Mouse (Mus musculus): Measurements from ENCODE around the gene Rab11fip3. TPM values are rescaled to one million over a fixed set of nuclear protein-coding genes. Genes with fewer than 3 reads are reported as not detected.
A peak's percentile ranks its signal among the peaks of the same experiment; 100 is the strongest.

Gene Rab11fip3
- polyA plus RNA-seq, 1 experiment: 5.7 TPM

GRCm38 (mm10) chr17:25951225-25951802, 118.0 kb downstream of the Rab11fip3 start:
- peak overlapping the region; percentile 31 for H3K4me3 ChIP-seq (ENCODE audit: insufficient read depth, low read depth, low read length)
- no peak overlapping the region for H3K27ac ChIP-seq (replicated peaks; ENCODE audit: low read depth, low read length)
- no peaks in the 10 kb centered on the region for H3K4me1 ChIP-seq (ENCODE audit: control insufficient read depth, insufficient read depth, insufficient read length, low read length)

- no peak overlapping the region for H3K4me3 ChIP-seq (ENCODE audit: insufficient read depth, low read depth, low read length)
- H3K4me1 ChIP-seq (ENCODE audit: control insufficient read depth, insufficient read depth, insufficient read length, low read length): no peaks in the 10 kb centered on the region
- no peak overlapping the region for H3K27ac ChIP-seq (replicated peaks; ENCODE audit: low read depth, low read length)
Observed at GRCm38 (mm10) chr17:25950706-25951105, 118.6 kb downstream of the Rab11fip3 start.

GRCm38 (mm10) chr17:25949981-25950380, 119.4 kb downstream of the Rab11fip3 start:
- Histone ChIP-seq H3K4me3 (ENCODE audit: insufficient read depth, low read depth, low read length) (no peak overlapping the region), H3K4me1 (ENCODE audit: control insufficient read depth, insufficient read depth, insufficient read length, low read length) (no peaks in the 10 kb centered on the region), H3K27ac (replicated peaks; ENCODE audit: low read depth, low read length) (no peak overlapping the region)

GRCm38 (mm10) chr17:25948051-25948450, 121.3 kb downstream of the Rab11fip3 start:
- H3K27ac ChIP-seq (replicated peaks; ENCODE audit: low read depth, low read length): no peak overlapping the region
- H3K4me3 ChIP-seq (ENCODE audit: insufficient read depth, low read depth, low read length): no peak overlapping the region
- no peaks in the 10 kb centered on the region for H3K4me1 ChIP-seq (ENCODE audit: control insufficient read depth, insufficient read depth, insufficient read length, low read length)

- peaks cover under 1% of the 10 kb centered on the region; the same call in 1 of the 2 replicates for H3K4me1 ChIP-seq (ENCODE audit: control insufficient read depth, insufficient read depth, insufficient read length, low read length)
- no peak overlapping the region for H3K4me3 ChIP-seq (ENCODE audit: insufficient read depth, low read depth, low read length)
- H3K27ac ChIP-seq (replicated peaks; ENCODE audit: low read depth, low read length): no peak overlapping the region
Observed at GRCm38 (mm10) chr17:25947576-25947975, 121.8 kb downstream of the Rab11fip3 start.

GRCm38 (mm10) chr17:25946891-25947290, 122.5 kb downstream of the Rab11fip3 start:
- Histone ChIP-seq H3K4me3 (ENCODE audit: insufficient read depth, low read depth, low read length) (no peak overlapping the region), H3K4me1 (ENCODE audit: control insufficient read depth, insufficient read depth, insufficient read length, low read length) (peaks cover 6% of the 10 kb centered on the region; the same call in 1 of the 2 replicates), H3K27ac (replicated peaks; ENCODE audit: low read depth, low read length) (no peak overlapping the region)

- Histone ChIP-seq H3K27ac (replicated peaks; ENCODE audit: low read depth, low read length) (no peak overlapping the region), H3K4me1 (ENCODE audit: control insufficient read depth, insufficient read depth, insufficient read length, low read length) (peaks cover 6% of the 10 kb centered on the region; the same call in 1 of the 2 replicates), H3K4me3 (ENCODE audit: insufficient read depth, low read depth, low read length) (no peak overlapping the region)
Observed at GRCm38 (mm10) chr17:25946349-25946748, 123.0 kb downstream of the Rab11fip3 start.

GRCm38 (mm10) chr17:25945517-25946155, 123.7 kb downstream of the Rab11fip3 start:
- Histone ChIP-seq H3K27ac (replicated peaks; ENCODE audit: low read depth, low read length) (no peak overlapping the region), H3K4me3 (ENCODE audit: insufficient read depth, low read depth, low read length) (no peak overlapping the region), H3K4me1 (ENCODE audit: control insufficient read depth, insufficient read depth, insufficient read length, low read length) (peaks cover 8% of the 10 kb centered on the region)

GRCm38 (mm10) chr17:25944366-25945163, 124.8 kb downstream of the Rab11fip3 start, which contains the start of the genes Pigq and Nhlrc4:
Pigq (minus strand) TSS chr17:25944936.
Nhlrc4 (minus strand) TSS chr17:25944961.
- Histone ChIP-seq H3K4me1 (ENCODE audit: control insufficient read depth, insufficient read depth, insufficient read length, low read length) (peaks cover 10% of the 10 kb centered on the region), H3K27ac (replicated peaks; ENCODE audit: low read depth, low read length) (no peak within 1 kb of the TSS), H3K4me3 (ENCODE audit: insufficient read depth, low read depth, low read length) (no peak within 1 kb of the TSS)

- Histone ChIP-seq H3K4me1 (ENCODE audit: control insufficient read depth, insufficient read depth, insufficient read length, low read length) (peaks cover 10% of the 10 kb centered on the region), H3K4me3 (ENCODE audit: insufficient read depth, low read depth, low read length) (no peak overlapping the region), H3K27ac (replicated peaks; ENCODE audit: low read depth, low read length) (no peak overlapping the region)
Observed at GRCm38 (mm10) chr17:25943769-25944168, 125.6 kb downstream of the Rab11fip3 start.

- H3K4me3 ChIP-seq (ENCODE audit: insufficient read depth, low read depth, low read length): no peak overlapping the region
- no peak overlapping the region for H3K27ac ChIP-seq (replicated peaks; ENCODE audit: low read depth, low read length)
- H3K4me1 ChIP-seq (ENCODE audit: control insufficient read depth, insufficient read depth, insufficient read length, low read length): peaks cover 10% of the 10 kb centered on the region
Observed at GRCm38 (mm10) chr17:25943221-25943620, 126.1 kb downstream of the Rab11fip3 start.

- Histone ChIP-seq H3K4me3 (ENCODE audit: insufficient read depth, low read depth, low read length) (peak overlapping the region; percentile 84), H3K27ac (replicated peaks; ENCODE audit: low read depth, low read length) (peak overlapping the region; percentile 68), H3K4me1 (ENCODE audit: control insufficient read depth, insufficient read depth, insufficient read length, low read length) (peaks cover 10% of the 10 kb centered on the region)
Observed at GRCm38 (mm10) chr17:25942597-25943151, 126.7 kb downstream of the Rab11fip3 start.

- Histone ChIP-seq H3K4me1 (ENCODE audit: control insufficient read depth, insufficient read depth, insufficient read length, low read length) (peaks cover 10% of the 10 kb centered on the region), H3K4me3 (ENCODE audit: insufficient read depth, low read depth, low read length) (peak overlapping the region; percentile 84), H3K27ac (replicated peaks; ENCODE audit: low read depth, low read length) (peak overlapping the region; percentile 85)
Observed at GRCm38 (mm10) chr17:25941511-25942241, 127.7 kb downstream of the Rab11fip3 start.
